Mouse (Mus musculus) liver, embryonic 11.5 days (tissue): ENCODE results near the gene Mrps23. TPM values are rescaled to one million over a fixed set of nuclear protein-coding genes. Genes with fewer than 3 reads are reported as not detected.
A peak's percentile ranks its signal among the peaks of the same experiment; 100 is the strongest.

Experiments
- ATAC-seq: fragments of 200-750 bp; cut with Nextera tagmentation; replicated peaks from 2 replicates; pipeline ENCODE4 v1.8.0; 2017; ENCODE audit warnings: moderate number of reproducible peaks, mild to moderate bottlenecking, moderate TSS enrichment, moderate library complexity; ENCODE audit not compliant: low FRiP score
- DNase-seq: peaks from one replicate; pipeline ENCODE4 v3.0.0-alpha.2; 2017; ENCODE audit warnings: low spot score
- H3K27ac ChIP-seq: fragments of 300-500 bp; sonication (generic); 2 replicates; pipeline ENCODE4 v1.5.1; 2014; ENCODE audit warnings: mild to moderate bottlenecking, low read depth, low read length, control low read depth
- H3K27me3 ChIP-seq: fragments of 300-500 bp; sonication (generic); replicated peaks from 2 replicates; pipeline ENCODE4 v1.6.1; 2014; ENCODE audit warnings: low read length, mixed read lengths; ENCODE audit not compliant: control insufficient read depth, insufficient read depth
- H3K36me3 ChIP-seq: fragments of 300-500 bp; sonication (generic); 2 replicates; pipeline ENCODE4 v1.6.1; 2014; ENCODE audit warnings: mild to moderate bottlenecking, low read length, moderate library complexity, mixed read lengths; ENCODE audit not compliant: control insufficient read depth, insufficient read depth
- H3K4me1 ChIP-seq: fragments of 300-500 bp; sonication (generic); replicated peaks from 2 replicates; pipeline ENCODE4 v1.6.1; 2014; ENCODE audit warnings: low read length, mixed read lengths; ENCODE audit not compliant: control insufficient read depth, insufficient read depth
- H3K4me2 ChIP-seq: fragments of 300-500 bp; sonication (generic); 2 replicates; pipeline ENCODE4 v1.6.1; 2014; ENCODE audit warnings: mild to moderate bottlenecking, control low read depth, moderate library complexity
- H3K4me3 ChIP-seq: fragments of 300-500 bp; sonication (generic); 2 replicates; pipeline ENCODE4 v1.5.1; 2014; ENCODE audit warnings: low read depth, low read length, control low read depth
- H3K9ac ChIP-seq: fragments of 300-500 bp; sonication (generic); 2 replicates; pipeline ENCODE4 v1.6.1; 2014; ENCODE audit warnings: low read depth, low read length, control low read depth
- H3K9me3 ChIP-seq: fragments of 300-500 bp; sonication (generic); 2 replicates; pipeline ENCODE4 v1.6.1; 2016; ENCODE audit warnings: low read length, inconsistent platforms, mixed read lengths; ENCODE audit not compliant: control insufficient read depth
- WGBS: fragments of 180-500 bp; shearing (Covaris S2); extraction: QIAGEN DNeasy Blood & Tissue Kit; methylation state at CpG from one replicate; pipeline ENCODE4 v1.1.7; 2014; 5-methylcytosine and 5-hydroxymethylcytosine counted together
- polyA plus RNA-seq: library from polyadenylated mRNA; unstranded; fragments of >200 nt; fragmentation: Nextera tagmentation; extraction: Ambion mirVana; gene quantifications from 2 replicates; pipeline ENCODE4 v1.2.1, GENCODE M21; 2014

Mrps23 gene
- polyA plus RNA-seq, 1 experiment from 2014 or later = 79.5 TPM

GRCm38 (mm10) chr11:88169531-88170040, 34.6 kb upstream of the Mrps23 start:
- H3K27me3 ChIP-seq = peaks cover 22% of the 10 kb centered on the region
- no peaks in the 10 kb centered on the region for H3K36me3 ChIP-seq
- no peak overlapping the region for H3K9ac ChIP-seq
- DNase-seq = no peak
- peaks cover 29% of the 10 kb centered on the region for H3K4me1 ChIP-seq
- no peak overlapping the region for H3K4me3 ChIP-seq
- H3K27ac ChIP-seq = no peak overlapping the region
- no peak for ATAC-seq
- H3K4me2 ChIP-seq = peak overlapping the region; percentile 27; the same call in 1 of the 2 replicates
- no peaks in the 10 kb centered on the region for H3K9me3 ChIP-seq
- 18% methylated on average over 32 of the region's 32 CpGs for WGBS

- no peak for DNase-seq
- 75% methylated on average over 3 of the region's 3 CpGs for WGBS
- peaks cover 22% of the 10 kb centered on the region for H3K27me3 ChIP-seq
- no peaks in the 10 kb centered on the region for H3K9me3 ChIP-seq
- no peak overlapping the region for H3K27ac ChIP-seq
- no peak for ATAC-seq
- peaks cover 20% of the 10 kb centered on the region for H3K4me1 ChIP-seq
- no peak overlapping the region for H3K4me3 ChIP-seq
- H3K9ac ChIP-seq = no peak overlapping the region
- no peak overlapping the region for H3K4me2 ChIP-seq
- no peaks in the 10 kb centered on the region for H3K36me3 ChIP-seq
Measured at GRCm38 (mm10) chr11:88170606-88171005, 33.6 kb upstream of the Mrps23 start.

- Histone ChIP-seq H3K9me3 (no peaks in the 10 kb centered on the region), H3K9ac (no peak overlapping the region), H3K4me2 (no peak overlapping the region), H3K27ac (no peak overlapping the region), H3K36me3 (no peaks in the 10 kb centered on the region), H3K27me3 (peaks cover 22% of the 10 kb centered on the region), H3K4me1 (peaks cover 16% of the 10 kb centered on the region), H3K4me3 (no peak overlapping the region)
- no peak for DNase-seq
- WGBS = 75% methylated on average over 15 of the region's 15 CpGs
- no peak for ATAC-seq
Measured at GRCm38 (mm10) chr11:88171876-88172442, 32.2 kb upstream of the Mrps23 start.

GRCm38 (mm10) chr11:88172601-88173325, 31.4 kb upstream of the Mrps23 start:
- no peak for ATAC-seq

GRCm38 (mm10) chr11:88173386-88174025, 30.7 kb upstream of the Mrps23 start:
- DNase-seq (no peak), ATAC-seq (no peak)
- Histone ChIP-seq H3K4me2 (no peak overlapping the region), H3K4me1 (peaks cover 16% of the 10 kb centered on the region), H3K9ac (no peak overlapping the region), H3K27me3 (peaks cover 21% of the 10 kb centered on the region), H3K9me3 (no peaks in the 10 kb centered on the region), H3K4me3 (no peak overlapping the region), H3K36me3 (no peaks in the 10 kb centered on the region), H3K27ac (peak overlapping the region; percentile 56)
- 16% methylated on average over 8 of the region's 9 CpGs for WGBS

More at GRCm38 (mm10) chr11:88172601-88173325, 31.4 kb upstream of the Mrps23 start:
- no peak overlapping the region for H3K9ac ChIP-seq
- H3K4me1 ChIP-seq = peaks cover 16% of the 10 kb centered on the region
- DNase-seq = no peak
- no peak overlapping the region for H3K4me3 ChIP-seq
- H3K4me2 ChIP-seq = no peak overlapping the region; the same call in 1 of the 2 replicates
- H3K27me3 ChIP-seq = peaks cover 22% of the 10 kb centered on the region
- no peaks in the 10 kb centered on the region for H3K36me3 ChIP-seq
- H3K27ac ChIP-seq = peak overlapping the region; percentile 32; the same call in 1 of the 2 replicates
- H3K9me3 ChIP-seq = no peaks in the 10 kb centered on the region
- WGBS = 47% methylated on average over 10 of the region's 10 CpGs

- ATAC-seq (no peak), DNase-seq (no peak)
- Histone ChIP-seq H3K27me3 (0 out of 2 replicates have a peak, but pooled peaks cover 2% of the 10 kb centered on the region), H3K9me3 (no peaks in the 10 kb centered on the region), H3K4me1 (peaks cover 19% of the 10 kb centered on the region), H3K4me2 (peak overlapping the region; percentile 9; the same call in 1 of the 2 replicates), H3K27ac (no peak overlapping the region; the same call in 1 of the 2 replicates), H3K9ac (no peak overlapping the region), H3K36me3 (no peaks in the 10 kb centered on the region), H3K4me3 (no peak overlapping the region)
- WGBS = 30% methylated on average over 6 of the region's 6 CpGs
Measured at GRCm38 (mm10) chr11:88180467-88180958, 23.7 kb upstream of the Mrps23 start.

GRCm38 (mm10) chr11:88180959-88181619, 23.1 kb upstream of the Mrps23 start:
- H3K9me3 ChIP-seq = no peaks in the 10 kb centered on the region
- H3K27ac ChIP-seq = no peak overlapping the region; the same call in 1 of the 2 replicates
- peaks cover 2% of the 10 kb centered on the region; the same call in 1 of the 2 replicates for H3K27me3 ChIP-seq
- H3K4me1 ChIP-seq = peaks cover 19% of the 10 kb centered on the region
- DNase-seq = no peak
- 24% methylated on average over 16 of the region's 16 CpGs for WGBS
- H3K36me3 ChIP-seq = no peaks in the 10 kb centered on the region
- ATAC-seq = 0 out of 2 replicates have a peak, but pooled peaks have one; percentile 39
- no peak overlapping the region for H3K4me3 ChIP-seq
- peak overlapping the region; percentile 9; the same call in 1 of the 2 replicates for H3K4me2 ChIP-seq
- H3K9ac ChIP-seq = peak overlapping the region; percentile 47; the same call in 1 of the 2 replicates

- Histone ChIP-seq H3K4me3 (no peak overlapping the region), H3K9me3 (no peaks in the 10 kb centered on the region), H3K4me2 (no peak overlapping the region), H3K27ac (no peak overlapping the region), H3K27me3 (peaks cover 6% of the 10 kb centered on the region; the same call in 1 of the 2 replicates), H3K9ac (no peak overlapping the region), H3K4me1 (peaks cover 22% of the 10 kb centered on the region), H3K36me3 (no peaks in the 10 kb centered on the region)
- WGBS = 69% methylated on average over 17 of the region's 17 CpGs
- no peak for ATAC-seq
- DNase-seq = no peak
Measured at GRCm38 (mm10) chr11:88184632-88185180, 19.5 kb upstream of the Mrps23 start.
